Mouse (Mus musculus) liver, embryonic 13.5 days (tissue): ENCODE measurements at regions not wholly inside any gene's neighbourhood (a gene's known extent, or its start where the extent isn't known, plus 50 kb on each side); places are given as distances from the start of the nearest gene placed in this dataset.

Experiments
- ATAC-seq: fragments of 200-750 bp; cut with Nextera tagmentation; 2 replicates; pipeline ENCODE4 v1.8.0; 2017; ENCODE audit warnings: low read depth, mild to moderate bottlenecking, moderate number of reproducible peaks, moderate library complexity
- DNase-seq: peaks from one replicate; pipeline ENCODE4 v3.0.0; 2022
- H3K27ac ChIP-seq: fragments of 300-500 bp; sonication (generic); 2 replicates; pipeline ENCODE4 v1.5.1; 2015; ENCODE audit warnings: moderate library complexity, mild to moderate bottlenecking, inconsistent platforms
- H3K27me3 ChIP-seq: fragments of 300-500 bp; sonication (generic); 2 replicates; pipeline ENCODE4 v1.6.1; 2015; ENCODE audit warnings: mild to moderate bottlenecking, inconsistent platforms
- H3K36me3 ChIP-seq: fragments of 300-500 bp; sonication (generic); 2 replicates; pipeline ENCODE4 v1.6.1; 2015; ENCODE audit warnings: mild to moderate bottlenecking, inconsistent platforms
- H3K4me1 ChIP-seq: fragments of 300-500 bp; sonication (generic); replicated peaks from 2 replicates; pipeline ENCODE4 v1.6.1; 2015; ENCODE audit warnings: inconsistent platforms
- H3K4me2 ChIP-seq: fragments of 300-500 bp; sonication (generic); 2 replicates; pipeline ENCODE4 v1.6.1; 2015; ENCODE audit warnings: inconsistent platforms, mild to moderate bottlenecking, moderate library complexity
- H3K4me3 ChIP-seq: fragments of 300-500 bp; sonication (generic); replicated peaks from 2 replicates; pipeline ENCODE4 v1.5.1; 2015; ENCODE audit warnings: mild to moderate bottlenecking, inconsistent platforms
- H3K9ac ChIP-seq: fragments of 300-500 bp; sonication (generic); 2 replicates; pipeline ENCODE4 v1.6.1; 2015; ENCODE audit warnings: mild to moderate bottlenecking, inconsistent platforms
- H3K9me3 ChIP-seq: fragments of 300-500 bp; sonication (generic); replicated peaks from 2 replicates; pipeline ENCODE4 v1.6.1; 2016; ENCODE audit warnings: inconsistent platforms
- WGBS: fragments of 180-500 bp; shearing (Covaris S2); methylation state at CpG from one replicate; pipeline ENCODE4 v1.1.7; 2015; ENCODE audit not compliant: insufficient replicate concordance; 5-methylcytosine and 5-hydroxymethylcytosine counted together

GRCm38 (mm10) chr12:49950986-49951385 is 566.0 kb downstream of the Gm43517 start:
- no peaks in the 10 kb centered on the region for H3K27me3 ChIP-seq
- no peak overlapping the region for H3K4me3 ChIP-seq
- H3K27ac ChIP-seq: no peak overlapping the region
- no peaks in the 10 kb centered on the region for H3K36me3 ChIP-seq
- H3K9ac ChIP-seq: no peak overlapping the region
- no peaks in the 10 kb centered on the region for H3K9me3 ChIP-seq
- H3K4me1 ChIP-seq: no peaks in the 10 kb centered on the region
- ATAC-seq (no peak), DNase-seq (no peak)
- H3K4me2 ChIP-seq: no peak overlapping the region
- WGBS: 63% methylated on average over 5 of the region's 5 CpGs

GRCm38 (mm10) chr12:49951821-49952220 is 566.8 kb downstream of the Gm43517 start:
- ATAC-seq: no peak
- Histone ChIP-seq H3K27ac (no peak overlapping the region), H3K9me3 (no peaks in the 10 kb centered on the region), H3K36me3 (no peaks in the 10 kb centered on the region), H3K4me3 (no peak overlapping the region), H3K4me1 (no peaks in the 10 kb centered on the region), H3K27me3 (no peaks in the 10 kb centered on the region), H3K4me2 (no peak overlapping the region), H3K9ac (no peak overlapping the region)
- no peak for DNase-seq
- WGBS: 44% methylated on average over 5 of the region's 5 CpGs

GRCm38 (mm10) chr12:49968072-49968471 is 583.1 kb downstream of the Gm43517 start:
- Histone ChIP-seq H3K4me2 (no peak overlapping the region), H3K4me3 (no peak overlapping the region), H3K4me1 (no peaks in the 10 kb centered on the region), H3K27me3 (no peaks in the 10 kb centered on the region), H3K36me3 (no peaks in the 10 kb centered on the region), H3K9me3 (no peaks in the 10 kb centered on the region), H3K9ac (no peak overlapping the region), H3K27ac (no peak overlapping the region)
- ATAC-seq (no peak), DNase-seq (no peak)
- 60% methylated on average over 1 of the region's 1 CpGs for WGBS

- no peak for ATAC-seq
These were observed 584.6 kb downstream of the Gm43517 start for GRCm38 (mm10) chr12:49969546-49969945.

GRCm38 (mm10) chr12:49974591-49975323 is 589.8 kb downstream of the Gm43517 start:
- no peak overlapping the region for H3K9ac ChIP-seq
- H3K27ac ChIP-seq: no peak overlapping the region
- WGBS: 45% methylated on average over 2 of the region's 2 CpGs
- no peak overlapping the region for H3K4me3 ChIP-seq
- DNase-seq (no peak), ATAC-seq (no peak)
- H3K9me3 ChIP-seq: no peaks in the 10 kb centered on the region
- no peaks in the 10 kb centered on the region for H3K27me3 ChIP-seq
- H3K4me2 ChIP-seq: no peak overlapping the region
- no peaks in the 10 kb centered on the region for H3K36me3 ChIP-seq
- H3K4me1 ChIP-seq: no peaks in the 10 kb centered on the region

More at GRCm38 (mm10) chr12:49969546-49969945, 584.6 kb downstream of the Gm43517 start:
- whole genome bisulfite sequencing: 73% methylated on average over 2 of the region's 2 CpGs
- Histone ChIP-seq H3K4me1 (no peaks in the 10 kb centered on the region), H3K4me3 (no peak overlapping the region), H3K4me2 (no peak overlapping the region), H3K9me3 (no peaks in the 10 kb centered on the region), H3K27me3 (no peaks in the 10 kb centered on the region), H3K36me3 (no peaks in the 10 kb centered on the region), H3K27ac (no peak overlapping the region), H3K9ac (no peak overlapping the region)
- no peak for DNase-seq

- H3K9ac ChIP-seq: no peak overlapping the region
- no peaks in the 10 kb centered on the region for H3K4me1 ChIP-seq
- 57% methylated on average over 1 of the region's 1 CpGs for WGBS
- H3K27me3 ChIP-seq: no peaks in the 10 kb centered on the region
- no peaks in the 10 kb centered on the region for H3K36me3 ChIP-seq
- ATAC-seq: no peak
- no peak for DNase-seq
- H3K9me3 ChIP-seq: no peaks in the 10 kb centered on the region
- H3K4me3 ChIP-seq: no peak overlapping the region
- H3K4me2 ChIP-seq: no peak overlapping the region
- H3K27ac ChIP-seq: no peak overlapping the region
These were observed 590.6 kb downstream of the Gm43517 start for GRCm38 (mm10) chr12:49975553-49975952.

- ATAC-seq: no peak
- Histone ChIP-seq H3K9ac (no peak overlapping the region), H3K27ac (no peak overlapping the region), H3K27me3 (no peaks in the 10 kb centered on the region), H3K9me3 (no peaks in the 10 kb centered on the region), H3K4me1 (no peaks in the 10 kb centered on the region), H3K4me3 (no peak overlapping the region), H3K36me3 (no peaks in the 10 kb centered on the region), H3K4me2 (no peak overlapping the region)
- DNase-seq: no peak
- WGBS: 72% methylated on average over 7 of the region's 7 CpGs
These were observed 607.6 kb downstream of the Gm43517 start for GRCm38 (mm10) chr12:49992501-49993079.

GRCm38 (mm10) chr12:50038808-50039374 is 610.0 kb downstream of the Prkd1 start:
- Histone ChIP-seq H3K4me1 (no peaks in the 10 kb centered on the region), H3K36me3 (no peaks in the 10 kb centered on the region), H3K9me3 (no peaks in the 10 kb centered on the region), H3K9ac (no peak overlapping the region), H3K4me2 (no peak overlapping the region), H3K27ac (no peak overlapping the region), H3K4me3 (no peak overlapping the region), H3K27me3 (no peaks in the 10 kb centered on the region)
- DNase-seq: no peak
- ATAC-seq: no peak
- 62% methylated on average over 3 of the region's 3 CpGs for WGBS

GRCm38 (mm10) chr12:50061286-50061685 is 587.6 kb downstream of the Prkd1 start:
- ATAC-seq (no peak), DNase-seq (no peak)
- no peak overlapping the region for H3K27ac ChIP-seq

GRCm38 (mm10) chr12:50066394-50066793 is 582.5 kb downstream of the Prkd1 start:
- DNase-seq (no peak), ATAC-seq (no peak)
- Histone ChIP-seq H3K9ac (no peak overlapping the region), H3K9me3 (no peaks in the 10 kb centered on the region), H3K4me3 (no peak overlapping the region), H3K4me1 (no peaks in the 10 kb centered on the region), H3K4me2 (no peak overlapping the region), H3K36me3 (no peaks in the 10 kb centered on the region), H3K27ac (no peak overlapping the region), H3K27me3 (no peaks in the 10 kb centered on the region)
- 84% methylated on average over 4 of the region's 4 CpGs for WGBS

More at GRCm38 (mm10) chr12:50061286-50061685, 587.6 kb downstream of the Prkd1 start:
- no peaks in the 10 kb centered on the region for H3K9me3 ChIP-seq
- WGBS: 64% methylated on average over 2 of the region's 2 CpGs
- H3K4me2 ChIP-seq: no peak overlapping the region
- H3K36me3 ChIP-seq: no peaks in the 10 kb centered on the region
- no peak overlapping the region for H3K9ac ChIP-seq
- no peak overlapping the region for H3K4me3 ChIP-seq
- H3K4me1 ChIP-seq: no peaks in the 10 kb centered on the region
- H3K27me3 ChIP-seq: no peaks in the 10 kb centered on the region

- H3K4me3 ChIP-seq: no peak overlapping the region
- no peak overlapping the region for H3K4me2 ChIP-seq
- no peak overlapping the region for H3K27ac ChIP-seq
- DNase-seq: no peak
- no peak for ATAC-seq
- H3K27me3 ChIP-seq: no peaks in the 10 kb centered on the region
- H3K36me3 ChIP-seq: no peaks in the 10 kb centered on the region
- H3K4me1 ChIP-seq: no peaks in the 10 kb centered on the region
- H3K9me3 ChIP-seq: no peaks in the 10 kb centered on the region
- H3K9ac ChIP-seq: no peak overlapping the region
- WGBS: 78% methylated on average over 3 of the region's 3 CpGs
These were observed 577.1 kb downstream of the Prkd1 start for GRCm38 (mm10) chr12:50071797-50072196.

- WGBS: 67% methylated on average over 1 of the region's 1 CpGs
These were observed 576.5 kb downstream of the Prkd1 start for GRCm38 (mm10) chr12:50072359-50072758.

More at GRCm38 (mm10) chr12:50072359-50072758, 576.5 kb downstream of the Prkd1 start:
- no peak overlapping the region for H3K27ac ChIP-seq
- H3K4me3 ChIP-seq: no peak overlapping the region
- H3K4me2 ChIP-seq: no peak overlapping the region
- no peaks in the 10 kb centered on the region for H3K9me3 ChIP-seq
- no peaks in the 10 kb centered on the region for H3K36me3 ChIP-seq
- DNase-seq (no peak), ATAC-seq (no peak)
- H3K9ac ChIP-seq: no peak overlapping the region
- H3K4me1 ChIP-seq: no peaks in the 10 kb centered on the region
- H3K27me3 ChIP-seq: no peaks in the 10 kb centered on the region
